Mouse (Mus musculus) hindlimb bud, embryonic 11.5 days (tissue): ENCODE results near the gene Dffa.

Experiments
- DNase-seq: peaks from one replicate; pipeline ENCODE4 v3.0.0-alpha.2; 2012; ENCODE audit warnings: low read depth, low spot score; ENCODE audit errors: extremely low spot score

Dffa gene

GRCm38 (mm10) chr4:149103875-149104561 lies at the start of gene Dffa:
Gene Dffa (plus strand): TSS chr4:149104146.
- DNase-seq: peak; percentile 67

GRCm38 (mm10) chr4:149055847-149056246 lies 48.1 kb upstream of the Dffa start:
- no peak for DNase-seq

- no peak for DNase-seq
These were observed 47.0 kb upstream of the Dffa start for GRCm38 (mm10) chr4:149056957-149057356.

- no peak for DNase-seq
These were observed 46.5 kb upstream of the Dffa start for GRCm38 (mm10) chr4:149057470-149057869.

- DNase-seq: no peak
These were observed 45.6 kb upstream of the Dffa start for GRCm38 (mm10) chr4:149058298-149058697.

- DNase-seq: no peak
These were observed 44.2 kb upstream of the Dffa start for GRCm38 (mm10) chr4:149059713-149060112.

GRCm38 (mm10) chr4:149060621-149061431 lies 43.1 kb upstream of the Dffa start:
- DNase-seq: no peak

GRCm38 (mm10) chr4:149061432-149061718 lies 42.6 kb upstream of the Dffa start:
- no peak for DNase-seq

- no peak for DNase-seq
These were observed 41.3 kb upstream of the Dffa start for GRCm38 (mm10) chr4:149062406-149063318.

- DNase-seq: no peak
These were observed 39.7 kb upstream of the Dffa start for GRCm38 (mm10) chr4:149064061-149064854.

GRCm38 (mm10) chr4:149066672-149067551 lies 37.0 kb upstream of the Dffa start:
- DNase-seq: no peak

GRCm38 (mm10) chr4:149075073-149075472 lies 28.9 kb upstream of the Dffa start:
- DNase-seq: no peak

- DNase-seq: peak; percentile 60
These were observed 27.9 kb upstream of the Dffa start for GRCm38 (mm10) chr4:149075871-149076575.

GRCm38 (mm10) chr4:149078261-149078660 lies 25.7 kb upstream of the Dffa start:
- DNase-seq: no peak

GRCm38 (mm10) chr4:149079629-149080028 lies 24.3 kb upstream of the Dffa start:
- no peak for DNase-seq

GRCm38 (mm10) chr4:149080111-149080510 lies 23.8 kb upstream of the Dffa start:
- DNase-seq: no peak

GRCm38 (mm10) chr4:149081528-149081927 lies 22.4 kb upstream of the Dffa start:
- DNase-seq: no peak

- no peak for DNase-seq
These were observed 18.6 kb upstream of the Dffa start for GRCm38 (mm10) chr4:149085381-149085780.

- no peak for DNase-seq
These were observed 12.6 kb upstream of the Dffa start for GRCm38 (mm10) chr4:149091364-149091763.
